Mouse (Mus musculus) heart, embryonic 14.5 days (tissue): ENCODE measurements around the gene Atg4b. TPM values are rescaled to one million over a fixed set of nuclear protein-coding genes. Genes with fewer than 3 reads are reported as not detected.

Experiments
- ATAC-seq: fragments of 200-750 bp; cut with Nextera tagmentation; 2 replicates; pipeline ENCODE4 v1.8.0; 2017; ENCODE audit warnings: low read depth, moderate TSS enrichment; ENCODE audit not compliant: insufficient number of reproducible peaks, insufficient read depth, low FRiP score
- H3K27ac ChIP-seq, 2 experiments: fragments of 200-500 bp in 1 of 2; fragments of 300-500 bp in 1 of 2; sonication (generic) in 1 of 2; replicated peaks in 1 of 2; 2 replicates each; pipeline ENCODE4 v1.5.1; 2012 to 2014; ENCODE audit warnings: low read depth in 2 of 2, low read length in 2 of 2, control low read depth in 1 of 2, mild to moderate bottlenecking in 1 of 2, mixed read lengths in 1 of 2; ENCODE audit not compliant: control insufficient read depth in 1 of 2, insufficient read depth in 1 of 2
- H3K27me3 ChIP-seq: fragments of 300-500 bp; sonication (generic); 2 replicates; pipeline ENCODE4 v1.6.1; 2014; ENCODE audit warnings: mild to moderate bottlenecking, low read length, control low read depth; ENCODE audit not compliant: control insufficient read depth, insufficient read depth
- H3K36me3 ChIP-seq: fragments of 300-500 bp; sonication (generic); 2 replicates; pipeline ENCODE4 v1.6.1; 2014; ENCODE audit warnings: mild to moderate bottlenecking, control low read depth, low read length, mixed read lengths; ENCODE audit not compliant: control insufficient read depth, insufficient read depth
- H3K4me1 ChIP-seq, 2 experiments: fragments of 200-500 bp in 1 of 2; fragments of 300-500 bp in 1 of 2; sonication (generic) in 1 of 2; 2 replicates each; pipeline ENCODE4 v1.6.1; 2012 to 2014; ENCODE audit warnings: low read length in 2 of 2, control low read depth in 1 of 2, mixed read lengths in 1 of 2; ENCODE audit not compliant: control insufficient read depth in 2 of 2, insufficient read depth in 2 of 2
- H3K4me2 ChIP-seq: fragments of 300-500 bp; sonication (generic); 2 replicates; pipeline ENCODE4 v1.6.1; 2014; ENCODE audit warnings: mild to moderate bottlenecking, low read length
- H3K4me3 ChIP-seq, 2 experiments: fragments of 200-500 bp in 1 of 2; fragments of 300-500 bp in 1 of 2; sonication (generic) in 1 of 2; 2 replicates each; pipeline ENCODE4 v1.5.1; 2012 to 2014; ENCODE audit warnings: low read length in 2 of 2, mild to moderate bottlenecking in 2 of 2, control low read depth in 1 of 2, low read depth in 1 of 2, moderate library complexity in 1 of 2; ENCODE audit not compliant: control insufficient read depth in 1 of 2, insufficient read depth in 1 of 2
- H3K9ac ChIP-seq: fragments of 300-500 bp; sonication (generic); 2 replicates; pipeline ENCODE4 v1.6.1; 2014; ENCODE audit warnings: mild to moderate bottlenecking, low read length
- H3K9me3 ChIP-seq: fragments of 300-500 bp; sonication (generic); 2 replicates; pipeline ENCODE4 v1.6.1; 2016; ENCODE audit warnings: low read length, control low read depth; ENCODE audit not compliant: control insufficient read depth
- WGBS: fragments of 180-500 bp; shearing (Covaris S2); extraction: QIAGEN DNeasy Blood & Tissue Kit; methylation state at CpG from one replicate; pipeline ENCODE4 v1.1.7; 2014; 5-methylcytosine and 5-hydroxymethylcytosine counted together
- polyA plus RNA-seq: library from polyadenylated mRNA; unstranded; fragments of >200 nt; fragmentation: Nextera tagmentation; extraction: Ambion mirVana; gene quantifications from 2 replicates; pipeline ENCODE4 v1.2.1, GENCODE M21; 2014

Gene Atg4b
- polyA plus RNA-seq, 1 experiment from 2014 or later, result 63.5 TPM

DNA sequence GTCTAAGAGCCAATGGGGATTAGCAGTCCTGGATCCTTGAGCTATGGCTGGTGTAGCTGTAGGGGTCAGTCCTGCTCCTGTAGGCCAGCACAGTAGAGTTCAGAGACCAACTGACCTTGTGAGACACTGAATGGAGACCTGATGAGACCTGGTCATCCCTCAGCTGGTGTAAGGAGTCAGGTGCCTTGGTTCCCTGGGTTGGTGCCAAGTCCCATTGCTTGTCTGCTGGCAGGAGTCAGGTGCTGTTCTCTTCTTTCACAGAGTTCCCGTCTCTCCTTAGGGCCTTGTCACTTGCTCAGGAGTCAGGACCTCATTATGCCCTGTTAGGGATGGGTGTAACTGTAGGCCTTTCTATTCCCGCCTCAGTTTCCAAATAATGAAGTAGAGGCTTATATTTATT is 35.6 kb downstream of the Atg4b start:
- H3K4me3 ChIP-seq, result no peak overlapping the region
- H3K4me2 ChIP-seq, result no peak overlapping the region
- 0 out of 2 replicates have a peak, but pooled peaks cover 4% of the 10 kb centered on the region for H3K9me3 ChIP-seq
- H3K36me3 ChIP-seq, result peaks cover 98% of the 10 kb centered on the region
- 84% methylated on average over 2 of the region's 2 CpGs for WGBS
- H3K9ac ChIP-seq, result no peak overlapping the region
- H3K27ac ChIP-seq, result no peak overlapping the region
- no peaks in the 10 kb centered on the region for H3K27me3 ChIP-seq
- no peak for ATAC-seq
- no peaks in the 10 kb centered on the region for H3K4me1 ChIP-seq

DNA sequence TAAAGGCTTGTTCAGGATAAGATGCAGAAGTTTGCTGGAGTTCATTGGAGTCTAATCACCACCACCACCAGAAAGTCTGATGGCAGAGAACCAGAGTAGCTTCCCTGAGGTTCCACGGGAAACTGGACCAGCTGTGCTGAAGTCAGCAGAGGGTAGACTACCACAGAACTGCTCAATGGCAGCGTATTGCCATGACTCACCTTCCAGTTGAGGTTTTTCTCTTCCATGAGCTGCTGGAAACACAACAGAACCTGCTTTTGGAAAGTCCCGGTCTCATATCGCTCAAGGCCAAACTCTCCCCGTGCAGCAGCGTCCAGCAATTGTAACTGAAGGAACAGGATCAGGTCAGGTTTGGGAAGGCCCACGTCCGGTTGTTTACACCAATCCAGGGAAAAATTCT is 43.2 kb downstream of the Atg4b start:
- H3K9ac ChIP-seq, result no peak overlapping the region
- H3K4me1 ChIP-seq, result peaks cover 0 to 10% of the 10 kb centered on the region in 2 experiments; a peak in 2 of 4 replicates
- H3K27me3 ChIP-seq, result no peaks in the 10 kb centered on the region
- H3K36me3 ChIP-seq, result peaks cover 93% of the 10 kb centered on the region
- H3K4me2 ChIP-seq, result no peak overlapping the region
- no peak overlapping the region for H3K4me3 ChIP-seq
- H3K9me3 ChIP-seq, result 0 out of 2 replicates have a peak, but pooled peaks cover 4% of the 10 kb centered on the region
- ATAC-seq, result no peak
- 94% methylated on average over 8 of the region's 8 CpGs for WGBS
- no peak overlapping the region for H3K27ac ChIP-seq

DNA sequence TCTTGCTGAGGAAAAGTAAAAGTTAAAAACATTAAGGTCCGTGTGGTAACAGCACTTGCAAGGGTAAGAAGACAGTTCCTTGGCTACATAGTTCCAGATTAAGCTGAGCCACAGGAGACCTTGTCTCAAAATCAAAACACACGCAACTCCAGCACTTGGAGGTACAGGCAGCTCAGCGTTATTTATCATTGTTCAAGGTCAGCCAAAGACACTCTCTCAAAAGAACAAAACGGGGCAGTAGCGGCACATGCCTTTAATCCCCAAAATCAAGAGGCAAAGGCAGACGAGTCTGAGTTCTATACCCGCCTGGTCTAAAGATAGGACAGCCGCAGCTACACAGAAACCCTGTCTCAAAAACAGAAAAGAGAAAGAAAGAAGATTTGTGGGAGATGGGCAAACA is 44.6 kb downstream of the Atg4b start:
- H3K27me3 ChIP-seq, result no peaks in the 10 kb centered on the region
- H3K9me3 ChIP-seq, result 0 out of 2 replicates have a peak, but pooled peaks cover 4% of the 10 kb centered on the region
- 51% methylated on average over 8 of the region's 8 CpGs for WGBS
- peaks cover 3 to 14% of the 10 kb centered on the region in 2 experiments; a peak in 3 of 4 replicates for H3K4me1 ChIP-seq
- no peak for ATAC-seq
- no peak overlapping the region for H3K4me3 ChIP-seq
- no peak overlapping the region for H3K9ac ChIP-seq
- H3K27ac ChIP-seq, result 0 out of 4 replicates have a peak overlapping the region, but pooled peaks of 1 of the 2 experiments have one; percentile 16
- H3K36me3 ChIP-seq, result peaks cover 91% of the 10 kb centered on the region
- peak overlapping the region; percentile 4; the same call in 1 of the 2 replicates for H3K4me2 ChIP-seq

DNA sequence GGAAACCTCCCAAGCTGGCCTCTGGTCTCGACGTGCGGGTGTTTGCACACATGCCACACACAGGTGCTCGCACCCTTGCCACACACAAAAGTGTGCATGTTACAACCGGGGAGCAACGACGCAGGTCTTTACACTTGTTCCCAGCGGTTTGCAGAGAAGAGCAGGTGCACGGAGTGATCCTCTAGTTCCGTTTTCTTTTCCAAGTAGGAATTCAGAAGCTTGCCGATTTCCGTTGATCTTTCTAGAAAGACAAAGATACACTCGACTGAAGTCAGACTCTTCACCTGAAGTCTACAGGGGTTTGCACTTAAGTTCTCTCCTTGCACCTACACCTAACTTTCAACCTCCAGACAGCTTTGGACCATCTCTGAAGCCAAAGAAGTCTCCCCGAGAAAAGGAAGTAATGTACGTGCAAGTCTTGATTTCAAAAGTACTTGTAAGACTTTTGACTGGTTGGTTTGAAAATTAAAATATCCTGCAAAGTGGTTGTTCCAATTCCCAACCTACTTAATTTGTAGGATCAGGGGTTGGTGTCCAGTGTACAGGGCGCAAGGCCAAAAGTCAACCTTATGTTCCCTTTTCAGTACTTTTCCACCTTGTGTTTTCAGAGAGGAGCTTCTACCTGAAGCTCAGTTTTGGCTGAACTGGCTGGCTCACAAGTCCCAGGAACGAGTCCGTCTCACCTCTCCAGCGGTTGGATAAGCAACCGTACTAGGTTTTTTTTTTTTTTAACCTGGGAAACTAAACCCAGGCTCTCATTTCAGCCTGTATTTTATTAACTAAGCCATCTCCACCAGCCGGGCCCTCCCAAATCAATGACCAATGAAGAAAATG is 49.6 kb downstream of the Atg4b start:
- H3K9me3 ChIP-seq, result no peaks in the 10 kb centered on the region
- H3K9ac ChIP-seq, result peak overlapping the region; percentile 88
- peak overlapping the region in 1 of 2 experiments; percentile 88; a peak in 2 of 4 replicates for H3K27ac ChIP-seq
- H3K4me1 ChIP-seq, result peaks cover 10 to 44% of the 10 kb centered on the region in 2 experiments
- ATAC-seq, result no peak
- peaks cover 50% of the 10 kb centered on the region for H3K36me3 ChIP-seq
- peak overlapping the region; percentile 94 for H3K4me2 ChIP-seq
- H3K27me3 ChIP-seq, result no peaks in the 10 kb centered on the region
- H3K4me3 ChIP-seq, result peak overlapping the region; percentile 72 to 78
- 72% methylated on average over 21 of the region's 21 CpGs for WGBS

DNA sequence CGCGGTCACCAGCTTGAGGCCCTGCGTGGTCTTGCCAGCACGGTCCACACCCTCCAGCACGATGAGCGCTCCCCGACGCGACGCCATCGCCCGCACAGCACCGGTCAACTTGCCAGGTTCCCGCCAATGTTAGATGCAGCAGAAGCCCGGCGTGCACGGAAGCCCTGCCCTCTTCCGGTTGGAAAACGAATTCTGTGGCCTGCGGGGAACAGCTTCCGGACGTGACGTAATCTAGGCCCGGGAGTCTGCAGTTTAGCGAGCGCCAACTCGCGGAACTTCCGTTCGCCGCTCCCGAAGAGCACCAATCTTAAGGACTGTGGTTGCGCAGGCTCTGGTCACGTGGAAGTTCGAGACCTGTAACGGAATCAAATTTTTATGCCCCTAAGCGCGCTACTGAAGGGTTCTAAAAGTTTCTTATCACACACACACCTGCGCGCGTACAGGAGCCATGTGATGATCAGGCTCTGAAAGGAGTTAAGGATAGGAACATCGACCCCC is 50.5 kb downstream of the Atg4b start, which contains the start of gene Dtymk:
Gene Dtymk, minus strand, starts transcription at position 194 of the 498 bp plus-strand sequence.
- H3K9ac ChIP-seq, result peak within 1 kb of the TSS; percentile 88
- H3K36me3 ChIP-seq, result peaks cover 52% of the 10 kb centered on the region
- peak within 1 kb of the TSS; percentile 72 to 78 for H3K4me3 ChIP-seq
- ATAC-seq, result peak; percentile 62
- H3K9me3 ChIP-seq, result no peaks in the 10 kb centered on the region
- WGBS, result under 1% methylated on average over 42 of the region's 42 CpGs
- H3K27ac ChIP-seq, result peak within 1 kb of the TSS; percentile 88 to 96
- H3K4me2 ChIP-seq, result peak within 1 kb of the TSS; percentile 94
- H3K27me3 ChIP-seq, result no peaks in the 10 kb centered on the region
- peaks cover 10 to 42% of the 10 kb centered on the region in 2 experiments for H3K4me1 ChIP-seq

DNA sequence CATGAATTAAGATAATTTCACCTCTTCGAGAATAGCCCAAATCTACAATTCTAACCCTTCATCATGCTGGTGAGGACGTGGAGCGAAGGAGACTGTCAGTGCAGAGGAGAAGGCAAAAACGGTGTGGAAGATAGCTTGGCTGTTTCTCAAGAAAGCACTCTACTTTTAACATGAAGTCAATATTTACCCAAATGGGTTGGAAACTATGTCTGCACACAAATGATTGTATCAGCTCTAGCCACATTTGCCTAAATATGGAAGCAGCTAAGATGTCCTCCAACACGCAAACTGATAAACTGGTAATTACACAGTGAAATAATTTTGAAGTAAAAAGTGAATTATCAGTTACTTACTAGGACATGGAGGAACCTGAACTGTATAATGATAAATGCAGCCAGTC is 51.5 kb downstream of the Atg4b start:
- Histone ChIP-seq H3K4me2 (peak overlapping the region; percentile 94), H3K27ac (no peak overlapping the region), H3K9ac (peak overlapping the region; percentile 88; the same call in 1 of the 2 replicates), H3K9me3 (no peaks in the 10 kb centered on the region), H3K4me1 (peaks cover 10 to 42% of the 10 kb centered on the region in 2 experiments), H3K4me3 (peak overlapping the region in 1 of 2 experiments; percentile 83; a peak in 1 of 4 replicates), H3K36me3 (peaks cover 50% of the 10 kb centered on the region), H3K27me3 (no peaks in the 10 kb centered on the region)
- ATAC-seq, result no peak
- WGBS, result 78% methylated on average over 5 of the region's 5 CpGs

DNA sequence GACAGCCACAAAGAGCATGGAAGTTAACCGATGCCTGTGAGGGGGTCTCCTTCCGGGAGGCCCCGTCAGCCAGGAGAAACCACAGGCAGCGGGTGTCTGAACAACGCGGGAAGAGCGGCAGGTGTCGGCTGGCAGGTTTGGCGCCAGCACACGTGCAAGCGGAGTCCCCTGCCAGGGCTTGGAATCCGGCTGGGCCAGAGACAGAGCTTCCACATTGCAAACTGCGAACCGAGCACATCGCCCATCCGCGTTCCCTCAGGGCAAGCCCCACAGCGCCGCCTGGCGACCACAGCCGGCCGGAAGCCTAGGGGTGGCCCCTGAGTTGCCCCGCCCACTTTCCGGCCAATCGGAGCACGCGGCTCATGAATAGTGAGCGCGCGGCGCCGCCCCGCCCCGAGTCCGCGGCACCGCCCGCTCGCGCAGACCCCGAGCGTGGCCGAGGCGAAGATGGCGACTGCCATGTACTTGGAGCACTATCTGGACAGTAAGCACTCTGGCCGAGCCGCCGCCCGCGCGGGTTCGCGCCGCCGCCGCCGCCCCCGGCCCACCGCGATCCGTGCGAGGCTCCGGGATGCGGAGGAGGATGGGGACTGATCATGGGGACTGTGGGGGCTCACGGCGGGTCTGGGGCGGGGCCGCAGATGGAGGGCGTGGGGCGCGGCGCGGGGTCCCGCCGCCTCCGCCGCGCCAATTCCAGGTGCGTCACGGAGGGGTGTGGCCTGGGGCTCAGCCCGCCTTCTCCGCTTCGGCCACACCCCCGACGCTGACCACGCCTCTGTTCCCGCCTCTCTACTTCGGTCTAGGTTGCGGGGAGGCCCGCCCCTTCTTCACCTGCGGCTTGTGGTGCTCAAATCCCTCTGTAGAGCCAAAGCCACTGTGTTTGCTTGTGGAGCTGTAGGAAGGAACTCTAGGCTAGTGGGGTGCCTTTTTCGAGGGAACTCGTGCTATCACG is 52.5 kb downstream of the Atg4b start, which contains the start of gene Ing5:
Gene Ing5, plus strand, starts transcription at position 410 of the 952 bp plus-strand sequence.
- Histone ChIP-seq H3K9me3 (no peaks in the 10 kb centered on the region), H3K9ac (peak within 1 kb of the TSS; percentile 86), H3K4me1 (peaks cover 10 to 39% of the 10 kb centered on the region in 2 experiments), H3K36me3 (peaks cover 50% of the 10 kb centered on the region), H3K27ac (peak within 1 kb of the TSS; percentile 91 to 98), H3K4me3 (peak within 1 kb of the TSS; percentile 80 to 83), H3K27me3 (no peaks in the 10 kb centered on the region), H3K4me2 (peak within 1 kb of the TSS; percentile 94)
- under 1% methylated on average over 94 of the region's 94 CpGs for WGBS
- peak; percentile 95 for ATAC-seq
